Mouse (Mus musculus): ENCODE measurements around the gene Senp3.
"Not testable (repeated sequence)": the region's sequence is repeated elsewhere in the genome, so short reads cannot be mapped to it uniquely, and the experiment has no call there.

The Senp3 gene

DNA sequence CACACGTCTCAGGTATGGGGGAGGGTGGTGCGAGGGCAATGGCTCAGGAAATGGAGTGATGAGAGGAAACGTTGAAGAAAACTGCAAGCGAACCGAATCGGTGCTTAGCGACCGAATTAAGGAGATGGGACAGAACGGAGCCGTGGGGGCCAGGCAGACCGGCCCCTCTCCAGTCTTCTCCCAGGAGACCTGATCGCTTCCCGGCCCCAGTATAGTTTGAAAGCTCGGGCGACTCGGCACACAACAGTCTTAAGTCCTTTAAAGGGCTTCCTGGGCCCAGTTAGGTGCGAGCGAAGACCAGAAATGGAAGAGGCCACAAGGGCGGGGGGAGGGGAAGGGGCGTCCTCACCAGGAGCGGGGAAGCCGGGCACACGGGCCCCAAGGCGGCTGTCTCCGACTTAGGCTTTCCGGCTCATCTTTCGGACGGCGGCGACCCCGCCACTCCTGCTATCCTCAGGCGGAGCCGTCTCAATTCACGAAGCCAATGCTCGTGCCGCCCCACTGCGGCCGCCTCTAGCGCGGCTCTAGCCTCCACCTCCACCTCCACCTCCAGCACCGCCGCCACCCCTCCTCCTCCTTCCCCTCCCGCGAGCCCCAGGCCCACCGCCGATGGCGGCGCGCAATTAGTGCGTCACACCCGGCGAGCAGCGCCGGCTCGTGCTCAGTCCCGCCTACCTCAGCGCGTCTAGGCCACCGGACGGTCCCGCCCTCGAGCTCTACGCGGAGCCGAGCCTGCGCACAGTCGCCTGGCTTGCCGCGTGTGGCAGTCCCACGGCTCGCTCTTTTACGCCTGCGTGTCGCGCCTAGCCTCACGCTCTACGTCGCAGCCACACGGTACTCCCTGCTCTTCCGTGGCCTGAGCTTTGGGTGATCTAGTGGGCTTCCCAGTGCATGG, at the start of gene Senp3:
Gene Senp3 (minus strand): TSS at position 771 of the 895 bp plus-strand sequence.
- peak; percentile 82 for DNase-seq (ENCODE audit: low read depth, low spot score)

DNA sequence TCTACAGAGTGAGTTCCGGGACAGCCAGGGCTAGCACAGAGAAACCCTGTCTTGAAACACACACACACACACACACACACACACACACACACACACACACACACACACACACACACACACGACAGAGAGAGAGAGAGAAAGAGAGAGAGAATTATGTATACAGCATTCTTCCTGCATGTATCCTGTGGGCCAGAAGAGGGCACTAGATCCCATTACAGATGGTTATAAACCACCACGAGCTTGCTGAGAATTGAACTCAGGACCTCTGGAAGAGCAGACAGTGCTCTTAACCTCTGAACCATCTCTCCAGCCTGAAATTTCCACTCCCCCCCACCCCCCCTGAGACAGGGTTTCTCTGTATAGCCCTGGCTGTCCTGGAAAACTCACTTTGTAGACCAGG, 49.5 kb upstream of the Senp3 start:
- DNase-seq (ENCODE audit: low read depth, low spot score), result not testable (repeated sequence)

DNA sequence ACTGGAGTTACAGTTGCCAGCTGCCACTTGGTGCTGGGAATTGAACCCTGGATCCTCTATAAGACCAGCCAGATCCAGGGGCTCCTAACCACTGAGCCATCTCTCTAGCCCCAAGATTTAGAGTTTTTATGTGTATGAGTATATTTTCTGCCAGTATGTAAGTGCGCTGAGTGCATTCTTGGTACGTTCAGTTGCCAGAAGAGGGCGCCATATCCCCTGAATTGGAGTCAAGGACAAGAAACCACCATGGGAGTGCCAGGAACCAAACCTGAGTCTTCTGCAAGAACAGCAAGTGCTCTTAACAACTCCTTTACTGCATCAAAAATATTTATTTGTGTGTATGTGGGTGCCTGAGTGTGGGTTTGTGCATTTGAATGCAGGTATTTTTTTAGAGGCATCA, 47.2 kb upstream of the Senp3 start:
- DNase-seq (ENCODE audit: low read depth, low spot score), result peak; percentile 71

DNA sequence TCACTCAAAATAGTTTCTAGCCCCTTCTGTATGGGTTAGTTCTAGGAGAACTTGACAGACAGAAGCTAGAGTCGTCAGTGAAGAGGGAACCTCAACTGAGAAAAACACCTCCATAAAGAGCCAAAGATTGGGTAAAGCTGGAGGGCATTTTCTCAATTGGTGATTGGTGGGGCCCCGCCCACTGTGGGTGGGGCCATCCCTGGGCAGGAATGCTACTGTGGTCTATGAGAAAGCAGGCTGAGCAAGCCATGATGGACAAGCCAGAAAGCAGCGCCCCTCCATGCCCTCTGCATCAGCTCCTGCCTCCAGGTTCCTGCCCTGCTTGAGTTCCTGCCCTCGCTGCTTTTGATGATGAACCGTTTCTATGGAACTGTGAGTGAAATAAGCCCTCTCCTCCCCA, 44.1 kb upstream of the Senp3 start:
- no peak for DNase-seq (ENCODE audit: low read depth, low spot score)

DNA sequence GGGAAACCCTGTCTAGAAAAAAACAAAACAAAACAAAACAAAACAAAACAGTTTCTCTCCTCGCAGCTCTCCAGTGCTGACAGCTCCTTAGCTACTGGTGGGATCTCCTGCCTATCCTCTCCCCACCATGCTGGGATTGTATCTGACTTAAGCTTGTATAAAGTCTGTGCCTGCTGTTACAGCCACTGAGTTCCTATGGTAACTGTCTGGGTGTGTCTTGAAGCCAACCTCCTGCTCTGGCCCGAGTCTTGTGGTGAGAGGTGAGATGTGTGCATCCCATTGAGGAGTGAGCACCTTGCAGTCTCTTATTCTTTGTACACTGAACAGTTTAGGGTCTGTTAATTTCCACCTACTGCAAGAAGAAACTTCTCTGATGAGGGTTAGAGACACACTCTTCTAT, 41.2 kb upstream of the Senp3 start:
- DNase-seq (ENCODE audit: low read depth, low spot score), result no peak

DNA sequence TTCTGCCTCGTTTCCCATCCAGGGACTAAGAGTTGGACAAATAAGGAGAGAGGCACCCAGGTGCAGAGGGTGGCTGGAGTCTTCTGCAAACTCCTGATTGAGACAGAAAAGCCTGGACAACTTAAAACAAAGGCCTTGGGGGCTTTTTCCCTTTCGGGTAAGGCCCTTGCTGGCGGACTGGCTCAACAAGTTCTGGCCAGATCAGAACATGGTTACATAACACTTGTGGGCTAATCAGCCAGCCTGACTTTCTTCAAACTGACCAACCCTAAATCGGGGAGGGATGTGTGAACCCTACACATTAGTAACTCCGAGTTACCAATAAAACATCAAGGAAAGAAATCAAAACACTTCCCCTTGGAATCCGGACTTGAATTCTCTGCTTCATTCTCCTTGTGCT, 39.0 kb upstream of the Senp3 start:
- DNase-seq (ENCODE audit: low read depth, low spot score), result no peak

DNA sequence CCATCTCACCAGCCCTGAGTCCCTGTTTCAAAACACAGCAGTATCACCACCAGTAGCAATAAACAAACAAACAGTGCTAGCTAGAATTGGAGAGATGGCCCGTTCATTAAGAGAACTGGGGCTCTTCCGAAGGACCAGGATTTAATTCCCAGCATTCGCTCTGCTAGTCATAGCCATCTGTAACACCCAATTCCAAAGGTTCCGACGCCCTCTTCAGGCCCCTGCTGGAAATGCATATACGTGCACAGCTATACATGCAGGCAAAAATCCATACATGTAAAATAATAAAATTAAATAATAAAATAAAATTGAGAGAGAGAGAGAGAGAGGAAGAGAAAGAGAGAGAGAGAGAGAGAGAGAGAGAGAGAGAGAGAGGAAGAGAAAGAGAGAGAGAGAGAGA, 37.5 kb upstream of the Senp3 start:
- peak; percentile 37 for DNase-seq (ENCODE audit: low read depth, low spot score)

DNA sequence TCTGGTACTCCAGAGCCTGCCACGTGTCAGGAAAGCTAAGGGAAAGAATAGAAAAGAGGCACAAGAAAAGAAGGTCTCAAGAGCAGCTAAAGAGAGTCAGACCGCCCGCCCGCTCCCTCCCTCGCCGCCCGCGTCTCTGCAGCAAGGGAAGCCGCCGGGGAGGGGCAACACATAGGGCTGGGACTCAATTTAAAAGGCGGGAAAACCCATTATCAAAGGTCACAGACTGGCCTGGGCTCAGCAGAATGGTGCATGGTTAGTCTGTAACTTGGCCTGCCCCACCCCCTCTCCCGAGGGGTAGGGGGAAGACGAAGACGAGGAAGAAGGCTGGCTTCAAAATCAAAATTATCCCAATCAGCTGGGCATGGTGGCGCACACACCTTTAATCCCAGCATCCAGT, 36.8 kb upstream of the Senp3 start:
- peak; percentile 56 for DNase-seq (ENCODE audit: low read depth, low spot score)

DNA sequence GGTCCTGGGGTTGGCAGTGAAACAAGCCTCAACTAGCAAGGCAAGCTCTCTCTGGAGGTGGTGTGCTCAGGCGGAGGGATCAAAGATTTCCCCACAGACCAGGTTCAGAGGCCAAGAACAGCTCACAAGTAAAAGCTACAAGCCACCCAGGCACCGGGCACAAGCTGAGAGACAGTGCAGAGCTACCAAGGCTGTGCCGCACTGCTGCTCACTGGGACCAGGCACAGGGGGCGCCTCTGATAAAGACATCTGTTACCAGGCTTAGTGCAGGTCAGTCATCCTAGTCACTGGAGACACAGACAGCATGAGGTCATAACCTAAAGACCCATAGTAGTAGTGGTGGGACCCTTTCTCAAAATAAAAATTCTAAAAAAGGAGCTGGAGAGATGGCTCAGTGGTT, 35.1 kb upstream of the Senp3 start:
- DNase-seq (ENCODE audit: low read depth, low spot score), result no peak

DNA sequence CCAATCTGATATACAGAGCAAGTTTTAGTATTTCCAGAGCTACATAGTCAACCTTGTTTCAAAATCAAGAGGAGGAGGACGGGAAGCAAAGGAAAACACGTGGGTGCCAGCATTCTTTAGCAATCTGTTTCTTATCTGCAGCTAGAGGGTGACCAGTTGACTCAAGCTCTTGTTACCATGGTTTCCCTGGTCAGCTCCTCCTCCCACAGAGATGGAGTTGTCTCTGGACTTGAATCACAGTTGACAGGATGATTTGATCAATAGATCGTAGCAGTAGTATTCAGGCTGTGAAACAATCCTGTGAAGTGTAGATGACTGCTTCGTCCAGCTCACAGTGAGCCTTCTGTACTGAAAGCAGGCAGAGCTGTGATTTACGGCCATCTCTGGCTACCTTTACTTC, 34.0 kb upstream of the Senp3 start:
- no peak for DNase-seq (ENCODE audit: low read depth, low spot score)

DNA sequence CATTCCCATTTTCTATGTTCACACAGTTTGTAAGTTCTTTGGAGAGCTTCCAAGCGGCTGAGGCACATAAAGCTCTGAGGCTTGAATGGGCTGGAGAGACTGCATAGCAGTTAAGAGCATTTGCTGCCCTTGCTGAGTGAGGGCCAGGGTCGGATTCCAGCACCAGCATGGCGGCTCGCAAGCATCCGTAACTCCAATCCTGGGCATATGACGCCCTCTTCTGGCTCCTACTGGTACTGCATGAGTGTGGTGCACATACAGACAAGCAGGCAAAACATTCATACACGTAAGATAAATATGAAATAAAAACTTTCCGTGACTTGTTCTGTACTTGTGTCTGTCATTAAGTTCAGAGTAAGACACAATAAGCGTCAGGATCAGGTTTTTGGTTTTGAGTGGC, 33.6 kb upstream of the Senp3 start:
- DNase-seq (ENCODE audit: low read depth, low spot score), result peak; percentile 33

DNA sequence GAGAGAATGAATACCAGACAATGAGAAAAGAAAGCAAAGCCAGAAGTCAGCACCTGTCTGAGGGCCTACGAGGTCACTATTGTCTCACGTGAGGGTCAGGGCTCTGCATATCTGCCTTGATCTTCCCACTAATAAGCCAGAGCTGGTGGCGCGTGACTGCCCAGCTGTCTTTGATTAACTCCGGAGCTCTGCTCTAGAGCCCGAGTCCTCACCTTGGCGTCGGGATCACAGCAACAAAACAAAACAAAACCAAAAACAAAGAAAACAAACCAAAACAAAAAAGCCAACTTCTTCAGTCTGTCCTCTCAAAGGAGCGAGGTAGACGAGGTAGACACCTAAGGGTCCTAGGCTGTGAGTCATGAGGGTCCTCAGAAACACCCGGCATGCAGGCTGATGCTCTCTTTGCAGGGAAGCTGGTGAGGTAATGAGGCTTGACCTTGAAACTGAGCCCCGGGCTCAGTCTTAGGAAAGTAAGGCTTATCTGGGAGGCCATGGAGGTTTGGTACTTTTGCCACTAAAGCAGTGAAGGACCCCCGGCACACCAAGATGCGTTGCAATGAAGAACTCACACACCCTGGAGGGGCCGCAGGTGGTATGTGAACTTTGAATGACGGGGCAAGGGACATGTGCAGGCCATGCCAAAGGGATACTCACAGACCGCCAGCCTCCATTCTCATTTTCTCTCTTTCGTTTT, 32.9 kb upstream of the Senp3 start:
- no peak for DNase-seq (ENCODE audit: low read depth, low spot score)

DNA sequence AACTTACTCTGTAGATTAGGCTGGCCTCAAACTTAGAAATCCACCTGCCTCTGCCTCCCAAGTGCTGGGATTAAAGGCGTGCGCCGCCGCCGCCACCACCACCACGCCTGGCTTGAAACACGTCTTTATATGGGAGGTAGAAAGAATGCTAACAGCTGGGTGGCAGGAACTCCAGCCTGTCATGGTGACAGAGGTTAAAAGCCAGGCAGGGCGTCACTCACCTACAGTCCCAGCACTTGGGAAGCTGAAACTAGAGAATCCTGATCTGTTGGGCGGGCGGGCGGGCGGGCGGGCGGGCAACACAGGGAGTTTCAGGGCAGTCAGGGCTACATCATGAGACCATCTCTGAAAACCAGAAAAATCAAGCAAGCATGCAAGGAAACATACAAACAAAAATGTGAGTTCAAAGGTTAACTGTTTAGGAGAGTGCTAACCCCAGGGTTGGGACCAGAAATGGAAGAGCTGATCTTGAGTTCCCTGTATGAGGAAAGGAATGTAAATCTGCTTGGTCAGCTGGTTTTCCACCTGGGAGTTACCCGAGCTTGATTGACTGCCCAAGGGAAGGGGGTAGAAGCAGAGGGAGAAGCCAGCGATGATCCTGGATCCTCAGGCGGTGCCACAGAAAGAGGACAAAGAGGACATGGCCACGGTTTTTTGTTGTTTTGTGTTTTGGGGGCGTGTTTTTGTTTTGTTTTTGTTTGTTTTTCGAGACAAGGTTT, 31.2 kb upstream of the Senp3 start:
- DNase-seq (ENCODE audit: low read depth, low spot score), result no peak

DNA sequence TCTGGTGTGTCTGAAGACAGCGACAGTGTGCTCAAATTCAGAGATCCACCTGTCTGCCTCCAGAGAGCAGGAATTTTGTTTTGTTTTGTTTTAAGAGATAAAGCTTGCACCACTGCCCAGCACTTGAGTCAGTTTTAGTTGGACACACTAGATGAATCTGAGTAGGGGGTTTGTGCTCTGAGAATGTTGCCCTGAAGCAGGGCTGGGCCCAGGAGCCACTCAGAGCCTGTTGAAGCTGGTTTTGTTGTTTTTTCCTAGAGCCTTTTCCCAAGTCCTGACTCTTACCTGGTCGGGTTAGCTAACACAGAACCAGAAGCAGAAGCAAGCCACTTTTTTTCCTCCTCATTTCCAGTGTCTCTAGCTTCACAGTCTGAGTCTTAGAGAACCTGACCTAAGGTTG, 29.2 kb upstream of the Senp3 start:
- no peak for DNase-seq (ENCODE audit: low read depth, low spot score)

DNA sequence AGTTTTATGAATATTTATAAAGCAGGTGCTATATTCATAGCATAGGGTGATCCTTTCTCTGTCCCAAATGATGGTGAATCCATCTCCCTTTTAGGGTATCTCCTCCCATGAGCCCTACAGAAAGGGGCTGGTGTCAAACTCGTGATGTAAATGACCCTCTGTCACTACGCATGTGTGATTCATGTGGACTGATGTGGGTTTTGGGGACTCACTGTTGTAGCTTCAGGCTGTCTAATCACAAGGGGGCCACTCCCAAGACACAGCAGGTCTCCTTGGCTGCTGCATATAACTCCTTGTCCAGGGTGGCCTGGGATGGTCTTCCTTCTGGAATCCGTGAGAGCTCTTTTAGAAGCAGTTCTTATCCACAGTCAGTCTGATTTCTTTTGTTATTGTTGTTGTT, 28.6 kb upstream of the Senp3 start:
- DNase-seq (ENCODE audit: low read depth, low spot score), result no peak

DNA sequence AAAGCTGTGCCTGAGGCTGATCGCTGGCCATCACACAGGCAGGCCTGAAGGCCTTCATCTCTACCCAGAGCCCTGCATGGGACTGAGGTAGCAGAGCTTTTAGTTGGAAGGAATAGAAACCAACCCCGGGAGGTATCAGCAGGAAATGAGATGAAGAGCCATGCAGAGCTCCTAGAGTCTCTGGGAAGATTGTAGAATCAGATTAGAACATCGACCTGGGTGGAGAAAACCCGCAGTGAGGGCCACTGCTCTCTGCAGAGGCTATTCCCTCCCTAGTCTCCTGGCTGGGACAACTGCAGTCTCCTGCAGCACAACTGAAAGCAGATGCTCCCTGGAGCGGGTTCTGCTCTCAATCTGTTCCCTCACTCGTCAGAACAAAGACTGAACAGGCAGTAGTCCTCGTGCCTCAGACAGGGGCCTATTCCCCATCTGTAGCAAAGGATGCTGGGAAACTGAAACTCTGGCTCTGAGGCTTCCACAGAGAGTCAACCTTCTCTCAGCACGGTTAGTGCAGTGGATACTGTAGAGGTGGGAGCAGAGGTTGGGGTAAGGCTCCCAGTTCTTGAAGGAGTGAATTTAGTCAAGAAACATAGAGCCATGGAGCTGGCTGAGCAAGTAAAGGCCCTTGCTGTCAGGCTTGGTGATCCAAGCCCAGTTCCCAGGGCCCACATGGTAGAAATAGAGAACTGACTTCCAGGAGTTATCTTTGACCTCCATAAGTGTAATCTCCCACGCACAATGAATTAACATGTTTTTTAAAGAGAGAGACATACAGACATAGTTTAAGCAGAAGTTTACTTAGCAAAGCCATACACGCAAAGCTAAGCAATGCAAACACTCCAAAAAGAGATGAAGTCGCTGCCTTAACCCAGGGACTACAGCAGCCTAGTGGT, 27.9 kb upstream of the Senp3 start:
- no peak for DNase-seq (ENCODE audit: low read depth, low spot score)

DNA sequence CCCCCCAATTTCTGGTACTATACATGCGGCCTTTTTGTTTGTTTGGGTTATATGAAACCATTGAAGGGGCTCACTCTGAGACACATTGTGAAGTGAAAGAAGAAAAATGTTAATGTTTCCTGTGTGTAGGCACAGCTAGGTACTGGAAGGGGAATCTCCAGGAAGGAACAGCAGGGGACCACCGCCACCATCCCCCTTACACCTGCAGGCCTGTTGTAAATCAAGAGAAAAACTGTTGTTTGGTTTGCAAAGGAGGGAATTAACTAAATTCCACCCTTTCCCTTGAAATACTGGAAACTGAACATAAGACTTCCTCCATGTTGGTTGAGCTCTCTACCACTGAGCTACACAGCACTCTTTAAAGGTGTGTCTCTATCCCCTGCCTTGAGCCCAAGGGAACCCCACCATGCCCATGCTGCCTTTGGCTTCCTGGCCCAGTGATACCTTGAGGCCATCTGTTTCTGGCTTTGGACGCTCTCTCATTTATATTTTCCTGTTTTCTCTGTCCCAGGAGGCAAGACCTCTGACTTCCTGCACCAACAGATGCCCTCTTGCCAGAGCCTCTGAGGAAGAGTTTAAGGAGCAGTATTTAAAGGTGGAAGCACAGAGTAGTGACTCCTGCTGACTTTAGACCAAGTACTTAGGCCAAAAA, 26.9 kb upstream of the Senp3 start:
- no peak for DNase-seq (ENCODE audit: low read depth, low spot score)

DNA sequence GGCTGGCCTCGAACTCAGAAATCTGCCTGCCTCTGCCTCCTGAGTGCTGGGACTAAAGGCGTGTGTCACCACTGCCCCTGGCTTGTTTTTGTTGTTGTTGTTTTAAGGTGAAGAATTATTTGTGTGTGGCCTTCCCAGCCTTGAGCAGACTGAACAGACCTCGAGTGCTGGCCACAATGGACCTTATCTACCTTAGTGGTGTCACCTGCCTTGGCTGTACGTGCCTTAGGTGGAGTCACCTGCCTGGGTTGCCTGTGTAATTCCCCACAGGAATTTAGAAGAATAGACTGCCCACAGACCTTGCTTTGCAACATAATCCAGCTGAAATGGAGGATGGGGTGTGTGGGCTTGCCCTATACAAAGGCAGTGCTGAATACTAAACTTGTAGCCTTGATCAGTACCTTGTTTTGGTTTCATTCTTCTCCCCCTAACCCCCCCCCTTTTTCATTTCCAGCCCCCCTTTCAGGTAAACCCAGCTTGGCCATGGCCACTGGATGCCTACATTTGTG, 26.0 kb upstream of the Senp3 start:
- DNase-seq (ENCODE audit: low read depth, low spot score), result no peak

DNA sequence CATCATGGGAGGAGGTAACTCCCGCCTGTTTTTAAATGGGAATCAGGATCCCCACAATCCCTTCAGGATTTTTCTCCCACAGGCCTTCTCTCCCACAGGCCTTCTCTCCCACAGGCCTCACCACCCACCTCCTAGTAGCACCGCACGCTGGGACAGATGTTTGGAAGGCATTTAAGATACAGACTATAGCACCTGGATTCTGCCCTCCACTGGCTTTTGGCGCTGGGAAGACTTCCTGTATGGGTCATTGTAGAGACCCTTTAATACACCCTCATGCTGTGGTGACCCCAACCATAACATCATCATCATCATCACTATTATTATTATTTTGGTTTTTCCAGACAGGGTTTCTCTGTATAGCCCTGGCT, 25.6 kb upstream of the Senp3 start:
- no peak for DNase-seq (ENCODE audit: low read depth, low spot score)

DNA sequence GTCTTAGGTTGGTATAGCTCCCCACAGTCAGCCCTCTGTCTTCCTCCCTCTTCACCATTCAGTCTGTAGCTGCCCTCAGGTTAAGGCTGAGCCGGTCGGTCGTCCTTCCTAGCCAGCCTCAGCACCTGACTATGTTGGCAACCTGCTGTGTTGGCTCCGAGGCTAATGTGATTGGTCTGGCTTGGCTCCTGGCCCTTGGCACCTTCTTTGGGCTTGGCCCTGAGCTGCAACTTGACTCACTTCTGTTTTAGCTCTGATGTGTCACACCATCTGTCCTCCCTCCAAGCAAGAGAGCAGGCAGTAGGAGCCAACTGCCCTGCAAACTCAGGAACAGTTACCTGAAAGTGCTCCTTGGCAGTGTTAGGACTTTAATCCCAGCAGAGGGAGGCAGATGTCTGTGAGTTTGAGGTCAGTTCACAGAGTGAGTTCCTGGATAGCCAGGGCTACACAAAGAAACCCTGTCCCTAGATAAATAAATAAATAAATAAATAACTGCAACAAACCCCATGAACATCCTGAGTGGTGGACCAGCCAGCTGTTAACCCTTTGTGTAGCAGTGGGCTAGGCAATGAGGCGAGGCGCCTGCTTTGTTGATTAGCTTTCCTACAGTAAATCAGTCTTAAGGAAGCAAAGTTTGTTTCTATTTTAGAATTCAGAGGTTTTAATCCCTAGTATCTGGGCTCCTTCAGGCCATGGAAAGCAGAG, 25.0 kb upstream of the Senp3 start:
- no peak for DNase-seq (ENCODE audit: low read depth, low spot score)
